Mouse (Mus musculus): ENCODE results near the gene Sh3d21.
"Not testable (repeated sequence)": the region's sequence is repeated elsewhere in the genome, so short reads cannot be mapped to it uniquely, and the experiment has no call there.

The Sh3d21 gene

GRCm38 (mm10) chr4:126168851-126169250 is 5.6 kb upstream of the Sh3d21 start:
- no peak for ATAC-seq (ENCODE audit: low TSS enrichment)

DNA sequence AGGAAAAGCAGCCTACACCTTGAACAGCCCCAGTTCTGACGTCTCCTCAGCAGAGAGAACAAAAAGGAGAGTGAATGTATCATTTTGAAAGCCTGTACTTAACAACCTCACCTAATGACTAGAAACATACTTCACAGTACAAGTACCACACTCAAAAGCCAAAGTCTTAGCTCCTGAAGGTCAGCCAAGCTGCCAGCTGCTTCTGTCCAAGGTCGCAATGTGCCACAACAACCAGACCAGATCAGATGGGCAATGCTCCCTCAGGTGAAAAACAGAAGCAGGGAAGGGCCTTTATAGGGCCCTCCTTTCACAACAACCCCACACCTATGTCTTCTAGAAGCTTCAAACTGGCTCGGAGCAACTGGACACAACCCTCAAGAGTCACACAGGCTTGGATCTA is 2.8 kb upstream of the Sh3d21 start:
- ATAC-seq (ENCODE audit: low TSS enrichment) = no peak

- ATAC-seq (ENCODE audit: low TSS enrichment) = not testable (repeated sequence)
Observed at GRCm38 (mm10) chr4:126165092-126165491, 1.8 kb upstream of the Sh3d21 start.

GRCm38 (mm10) chr4:126163685-126164084 is 394 bp upstream of the Sh3d21 start:
- no peak for ATAC-seq (ENCODE audit: low TSS enrichment)

DNA sequence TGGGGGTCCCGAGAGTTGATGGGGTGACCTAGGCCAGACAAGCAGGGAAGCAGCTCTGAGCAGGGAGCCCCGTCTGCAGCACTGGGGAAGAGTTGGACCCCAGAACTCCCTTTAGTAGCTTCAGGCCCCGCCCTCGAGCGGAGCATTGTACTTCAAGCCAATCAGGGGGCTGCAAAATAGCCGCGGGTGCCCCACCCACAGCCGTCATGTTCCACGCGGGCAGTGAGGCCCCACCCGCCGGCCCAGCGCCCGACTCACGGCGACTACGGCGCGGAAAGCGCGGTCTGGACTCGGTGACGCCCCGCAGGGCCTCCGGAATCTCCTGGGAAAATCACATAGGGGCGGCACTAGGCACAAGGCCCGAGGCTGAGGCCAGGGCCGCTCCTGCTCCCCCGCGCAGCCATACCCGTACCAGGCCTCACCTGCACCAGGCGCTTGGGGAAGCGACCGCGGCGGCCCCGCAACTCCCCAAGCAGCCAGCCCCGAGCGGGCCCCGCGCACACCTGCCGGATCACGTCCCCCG is 686 bp downstream of the Sh3d21 start:
- peak; percentile 92 for ATAC-seq (ENCODE audit: low TSS enrichment)

DNA sequence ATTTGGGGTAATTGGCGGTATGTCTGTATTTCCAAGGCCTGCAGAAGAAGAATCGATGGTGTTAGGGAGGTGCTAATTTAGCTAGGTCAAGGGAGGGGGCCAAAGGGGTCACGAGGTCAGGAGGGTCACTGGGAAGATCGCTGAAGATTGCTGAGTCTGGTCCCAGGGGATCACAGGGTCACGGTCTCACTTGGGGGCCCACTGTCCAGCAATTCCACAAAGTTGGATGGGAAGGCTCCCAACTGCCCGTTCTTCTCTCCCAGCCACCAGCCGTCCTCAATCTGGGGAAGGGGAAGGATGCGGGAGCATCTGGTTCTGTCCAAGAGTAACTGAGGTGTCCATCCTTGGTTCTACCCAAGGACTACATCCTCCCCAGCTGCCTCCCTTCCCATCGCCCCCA is 1.3 kb downstream of the Sh3d21 start:
- ATAC-seq (ENCODE audit: low TSS enrichment) = no peak

- ATAC-seq (ENCODE audit: low TSS enrichment) = no peak
Observed at GRCm38 (mm10) chr4:126161456-126161855, 1.8 kb downstream of the Sh3d21 start.

- no peak for ATAC-seq (ENCODE audit: low TSS enrichment)
Observed at GRCm38 (mm10) chr4:126160981-126161380, 2.3 kb downstream of the Sh3d21 start.

DNA sequence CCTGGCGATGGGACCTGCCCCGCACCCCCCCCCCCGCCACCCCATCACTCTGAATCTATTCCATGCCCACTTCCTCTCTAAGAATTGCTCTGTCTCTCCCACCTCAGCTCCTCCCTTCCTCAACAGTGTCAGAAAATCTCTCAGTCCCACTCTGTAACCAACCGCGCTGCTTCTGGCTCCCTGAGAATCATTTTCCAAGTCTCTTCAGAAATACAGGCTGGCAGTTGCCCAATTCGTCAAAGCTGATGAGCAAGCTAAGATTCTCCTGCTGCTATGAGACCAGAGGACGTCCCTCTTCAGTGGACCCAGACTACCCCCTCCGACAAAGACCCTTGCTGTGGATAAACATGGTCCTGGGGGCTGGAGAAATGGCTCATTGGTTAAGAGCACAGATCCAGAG is 3.8 kb downstream of the Sh3d21 start:
- ATAC-seq (ENCODE audit: low TSS enrichment) = no peak

DNA sequence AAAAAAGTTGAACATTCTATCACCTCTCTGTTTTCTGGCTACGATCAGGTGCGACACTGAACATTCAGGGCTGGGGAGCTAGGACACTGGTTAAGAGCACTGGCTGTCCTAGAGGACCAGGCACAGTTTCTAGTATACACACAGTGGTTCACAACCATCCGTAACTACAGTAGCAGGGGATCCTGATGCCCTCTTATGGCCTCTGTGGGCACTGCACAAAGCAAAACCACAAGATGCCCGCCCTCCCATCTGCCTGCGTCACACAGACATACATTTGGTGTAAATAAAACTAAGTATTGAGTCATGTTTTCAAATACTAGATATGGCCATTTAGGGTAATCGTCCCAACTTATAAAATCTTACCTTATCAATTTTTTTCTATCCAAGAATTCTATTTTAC is 5.7 kb downstream of the Sh3d21 start:
- ATAC-seq (ENCODE audit: low TSS enrichment) = no peak

DNA sequence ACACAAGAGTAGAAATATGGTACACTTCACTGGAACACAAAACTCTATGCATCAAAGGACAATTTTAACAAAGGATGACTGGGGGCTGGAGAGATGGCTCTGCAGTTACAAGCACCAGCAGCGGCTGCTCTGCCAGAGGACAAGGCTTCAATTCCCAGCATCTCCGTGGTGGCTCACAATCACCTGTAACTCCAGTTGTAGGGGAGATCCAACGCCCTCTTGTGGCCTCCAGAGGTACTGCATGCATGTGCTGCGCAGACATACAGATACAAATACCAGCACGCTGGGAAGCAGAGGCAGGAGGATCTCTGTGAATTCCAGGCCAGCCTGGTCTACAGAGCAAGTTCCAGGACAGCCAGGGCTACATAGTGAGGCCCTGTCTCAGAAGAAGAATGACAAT is 6.7 kb downstream of the Sh3d21 start:
- no peak for ATAC-seq (ENCODE audit: low TSS enrichment)

GRCm38 (mm10) chr4:126155869-126156268 is 7.4 kb downstream of the Sh3d21 start:
- no peak for ATAC-seq (ENCODE audit: low TSS enrichment)

- ATAC-seq (ENCODE audit: low TSS enrichment) = no peak
Observed at GRCm38 (mm10) chr4:126155183-126155582, 8.1 kb downstream of the Sh3d21 start.

DNA sequence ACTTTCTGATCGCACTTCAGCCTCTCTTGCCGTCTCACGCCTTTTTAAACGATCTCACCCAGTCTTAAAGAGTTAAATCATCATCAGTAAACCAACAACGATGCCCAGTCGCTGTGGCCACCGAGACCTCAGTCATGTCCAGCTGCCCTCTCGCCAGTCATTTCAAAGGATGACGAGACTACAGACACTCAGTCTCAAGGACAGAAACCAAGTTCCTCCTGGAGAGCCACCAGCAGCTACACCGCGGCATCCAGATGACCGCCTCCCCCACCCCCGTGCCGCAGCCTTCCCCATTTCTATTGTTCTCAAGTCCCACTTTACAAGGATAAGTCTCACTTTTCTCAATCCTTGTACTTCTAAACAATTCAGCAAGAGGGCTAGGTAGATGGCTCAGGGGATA is 10.4 kb downstream of the Sh3d21 start:
- no peak for ATAC-seq (ENCODE audit: low TSS enrichment)

DNA sequence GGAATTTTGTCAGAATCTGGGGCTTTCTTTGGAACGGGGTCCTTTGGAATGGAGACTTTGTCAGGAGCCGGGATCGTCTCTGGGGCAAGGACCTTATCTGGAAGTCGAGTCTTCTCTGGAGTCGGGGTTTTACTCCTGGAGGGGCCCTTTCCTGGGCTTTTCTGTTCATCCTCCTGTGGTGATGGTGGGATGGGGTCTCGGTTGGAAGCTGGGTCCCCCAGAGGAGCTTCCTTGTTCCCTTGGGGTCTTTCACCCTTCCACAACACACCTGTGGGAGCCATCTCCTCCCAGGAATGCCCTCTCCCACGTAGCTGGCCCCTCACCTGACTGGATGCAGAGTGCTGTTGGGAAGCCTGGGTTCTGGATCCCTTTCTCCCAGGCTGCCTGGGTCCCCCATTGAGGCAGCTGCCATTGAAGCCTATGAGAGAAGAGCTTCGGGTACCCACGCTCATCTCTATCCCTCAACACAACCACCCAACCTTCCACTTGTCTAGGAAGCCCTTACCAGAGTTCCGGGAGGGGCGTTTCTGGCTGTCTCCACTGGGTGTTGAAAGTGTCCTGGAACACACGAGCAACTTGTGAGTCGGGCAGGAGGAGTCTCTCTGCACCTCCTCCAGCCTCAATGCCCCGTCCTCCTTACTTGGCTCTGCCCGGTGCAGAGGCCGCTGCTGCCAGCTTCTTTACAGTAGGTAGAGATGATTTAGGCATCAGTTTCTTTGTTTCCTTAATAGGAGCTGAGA is 11.4 kb downstream of the Sh3d21 start:
- ATAC-seq (ENCODE audit: low TSS enrichment) = no peak

- ATAC-seq (ENCODE audit: low TSS enrichment) = no peak
Observed at GRCm38 (mm10) chr4:126150949-126151320, 12.4 kb downstream of the Sh3d21 start.

DNA sequence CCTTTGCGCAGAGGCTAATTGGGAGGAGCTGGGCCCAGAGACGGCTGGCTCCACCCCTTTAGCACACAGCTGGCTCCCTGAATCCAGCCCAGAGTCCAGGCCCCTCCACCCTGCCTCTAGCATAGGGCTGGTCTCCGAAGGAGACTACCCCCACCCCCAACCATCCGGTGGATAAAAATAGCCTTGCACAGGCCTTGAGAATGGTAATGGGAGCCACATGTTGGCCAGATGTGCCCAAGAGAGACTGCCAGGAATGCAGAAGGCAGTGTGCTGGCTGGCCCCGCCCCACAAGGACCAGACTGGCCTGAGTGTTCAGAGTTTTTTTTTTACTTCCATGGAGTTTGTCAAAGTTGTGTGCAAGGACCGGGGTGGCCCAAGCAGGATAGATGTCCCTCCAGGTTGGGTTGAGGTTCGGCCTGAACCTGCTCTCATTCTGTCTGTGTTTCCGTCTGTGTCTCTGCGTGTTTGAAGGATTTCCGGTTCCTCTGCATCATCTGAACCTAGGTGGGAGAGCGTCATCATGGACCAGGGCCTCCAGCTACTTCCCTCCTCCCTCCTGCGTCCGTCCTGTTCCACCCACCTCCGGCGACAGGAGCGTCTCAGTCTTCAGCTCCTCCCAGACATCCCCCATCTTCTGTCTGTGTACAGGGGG is 12.9 kb downstream of the Sh3d21 start:
- no peak for ATAC-seq (ENCODE audit: low TSS enrichment)

GRCm38 (mm10) chr4:126149798-126150197 is 13.5 kb downstream of the Sh3d21 start:
- ATAC-seq (ENCODE audit: low TSS enrichment) = no peak

GRCm38 (mm10) chr4:126149041-126149676 is 14.1 kb downstream of the Sh3d21 start:
- no peak for ATAC-seq (ENCODE audit: low TSS enrichment)

DNA sequence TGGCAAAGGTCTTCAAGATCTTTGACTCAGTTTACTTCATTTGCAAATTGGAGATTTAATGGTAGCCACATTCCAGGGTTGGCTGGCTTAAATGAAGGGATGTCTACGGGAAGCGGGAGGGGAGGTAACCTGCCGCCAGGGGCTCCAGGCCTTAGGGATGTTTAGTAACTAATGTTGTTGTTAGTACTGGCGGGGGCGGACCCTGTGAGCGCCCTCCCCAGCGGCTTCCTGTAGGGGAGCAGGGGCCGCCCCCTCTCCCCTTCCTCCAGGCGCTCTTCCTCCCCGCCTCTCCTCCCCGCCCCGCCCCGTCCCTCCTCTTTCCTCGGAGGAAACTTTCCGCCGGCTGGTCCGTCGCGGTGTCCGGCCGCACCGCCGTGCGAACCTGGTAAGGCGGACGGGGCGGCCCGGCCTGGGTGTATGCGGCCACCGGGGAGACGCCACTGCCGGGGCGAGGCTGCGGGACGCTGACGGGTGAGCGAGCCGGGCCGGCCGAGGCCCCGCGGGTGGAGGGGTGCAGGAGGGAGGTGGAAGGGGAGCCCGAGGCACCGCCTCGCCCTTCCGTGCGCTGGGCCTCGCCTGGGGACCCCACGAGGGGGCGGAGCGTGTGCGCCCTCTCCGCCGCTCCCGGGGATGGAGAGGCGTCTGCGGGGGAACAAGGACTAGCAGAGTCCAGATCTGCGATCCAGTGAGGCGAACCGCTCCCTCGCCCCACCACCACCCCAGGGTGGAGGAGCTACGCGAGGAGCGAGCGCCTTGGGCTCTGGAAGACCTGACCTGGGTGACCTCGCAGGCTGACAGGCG is 14.9 kb downstream of the Sh3d21 start:
- no peak for ATAC-seq (ENCODE audit: low TSS enrichment)

DNA sequence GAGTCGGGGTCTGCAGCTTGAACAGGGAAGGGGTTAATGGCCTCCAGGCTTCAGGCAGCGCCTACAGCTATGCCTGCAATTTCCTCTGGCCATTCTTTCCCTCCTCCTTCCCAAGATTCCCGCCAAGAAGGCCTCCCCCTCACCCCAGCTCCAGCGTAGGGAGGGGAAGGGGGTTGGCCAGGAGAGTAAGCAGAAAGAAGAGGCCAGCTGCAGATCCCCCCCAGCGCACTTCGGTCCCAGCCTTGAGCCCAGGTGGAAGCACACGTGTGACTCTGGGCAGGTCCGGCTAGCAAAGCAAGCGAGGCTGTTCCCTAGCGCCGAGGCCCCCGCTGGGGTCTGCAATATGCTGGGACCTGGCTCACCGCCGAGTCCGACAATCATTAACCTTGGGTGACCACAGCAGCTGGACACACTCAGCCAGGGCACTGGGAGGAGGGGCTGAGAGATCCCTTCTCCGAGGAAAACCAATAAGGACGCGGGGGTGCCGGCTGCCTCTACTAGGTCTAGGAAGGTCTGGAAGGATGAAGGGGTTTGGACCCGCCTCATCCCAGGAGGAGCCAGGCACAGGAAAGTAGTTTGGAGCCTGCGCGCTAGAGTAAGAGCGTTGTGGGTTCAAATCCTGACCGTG is 15.6 kb downstream of the Sh3d21 start, which contains the start of gene Eva1b:
Gene Eva1b, plus strand, starts transcription at position 212 of the 628 bp plus-strand sequence.
- ATAC-seq (ENCODE audit: low TSS enrichment) = no peak

Measured in frontal cortex, adult (tissue).